Mouse (Mus musculus) small intestine, adult 10 weeks (tissue): Measurements from ENCODE around the gene Trpv4. TPM values are rescaled to one million over a fixed set of nuclear protein-coding genes. Genes with fewer than 3 reads are reported as not detected.

ENCODE experiments used
- polyA plus RNA-seq: library from polyadenylated mRNA; stranded (reverse); fragments of 350-450 nt; fragmentation: Illumina TruSeq; extraction: RNeasy Lipid Tissue Mini Kit (QIAGEN cat#74804); gene quantifications from one replicate; pipeline ENCODE4 v1.2.3, GENCODE M21; 2014; ENCODE audit warnings: low replicate concordance

Gene Trpv4
- polyA plus RNA-seq, result not detected

DNA sequence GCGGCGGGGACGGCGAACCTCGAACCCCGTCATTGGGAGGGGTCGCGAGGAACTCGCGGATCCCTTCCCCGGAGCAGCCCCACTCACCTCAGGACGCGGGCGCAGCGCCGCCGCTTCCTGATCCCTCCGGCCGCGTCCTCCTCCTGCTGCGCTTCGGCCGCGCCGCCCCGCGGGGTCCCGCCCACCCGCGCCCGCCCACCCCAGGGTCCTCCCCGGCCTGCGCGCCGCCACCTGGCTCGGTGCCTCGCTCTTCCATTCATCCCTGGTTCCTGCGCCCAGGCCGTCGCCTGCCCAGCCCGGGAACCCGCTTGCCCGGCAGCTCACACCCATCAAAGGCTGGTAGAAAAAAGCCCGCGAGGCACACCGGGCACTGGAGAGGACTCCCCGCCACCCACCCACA lies at the start of gene Trpv4:
Gene Trpv4 (minus strand): TSS at position 167 of the 400 bp plus-strand sequence.

DNA sequence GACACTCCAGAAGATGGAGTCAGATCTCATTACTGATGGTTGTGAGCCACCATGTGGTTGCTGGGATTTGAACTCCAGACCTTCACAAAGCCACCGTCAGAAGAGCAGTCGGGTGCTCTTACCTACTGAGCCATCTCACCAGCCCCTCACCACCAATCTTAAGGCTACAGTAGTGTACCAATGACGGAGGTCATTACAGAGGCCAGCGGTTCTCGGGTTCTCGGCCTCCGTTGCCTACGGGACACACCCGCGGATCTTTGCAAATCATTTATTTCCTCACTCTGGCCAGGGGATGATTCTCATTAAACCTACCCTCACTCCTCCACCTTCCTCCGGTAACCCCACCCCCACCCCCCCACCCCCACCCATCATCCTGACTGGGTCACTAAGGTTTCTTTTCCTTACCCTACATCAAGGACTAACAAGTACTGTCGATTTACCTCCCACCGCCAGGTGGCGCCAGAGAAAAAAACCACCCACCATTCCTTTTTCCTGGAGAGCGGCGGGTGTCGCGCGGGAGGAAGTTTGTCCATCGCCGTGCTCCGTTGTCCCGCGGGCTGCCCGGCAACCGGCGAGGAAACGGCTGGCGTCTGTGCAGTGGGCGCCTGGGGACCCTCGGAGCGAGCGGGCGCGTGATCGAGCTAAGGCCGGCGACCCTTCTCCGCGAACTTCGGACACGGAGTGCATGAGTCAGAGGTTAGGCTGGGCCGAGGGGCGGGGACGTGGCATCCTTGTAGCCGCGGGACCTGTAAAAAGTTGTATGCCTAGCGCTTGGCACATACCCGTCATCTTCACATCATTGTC lies 49.2 kb upstream of the Trpv4 start, which contains the start of gene Tchp:
Gene Tchp (plus strand): TSS at position 496 of the 804 bp plus-strand sequence.

DNA sequence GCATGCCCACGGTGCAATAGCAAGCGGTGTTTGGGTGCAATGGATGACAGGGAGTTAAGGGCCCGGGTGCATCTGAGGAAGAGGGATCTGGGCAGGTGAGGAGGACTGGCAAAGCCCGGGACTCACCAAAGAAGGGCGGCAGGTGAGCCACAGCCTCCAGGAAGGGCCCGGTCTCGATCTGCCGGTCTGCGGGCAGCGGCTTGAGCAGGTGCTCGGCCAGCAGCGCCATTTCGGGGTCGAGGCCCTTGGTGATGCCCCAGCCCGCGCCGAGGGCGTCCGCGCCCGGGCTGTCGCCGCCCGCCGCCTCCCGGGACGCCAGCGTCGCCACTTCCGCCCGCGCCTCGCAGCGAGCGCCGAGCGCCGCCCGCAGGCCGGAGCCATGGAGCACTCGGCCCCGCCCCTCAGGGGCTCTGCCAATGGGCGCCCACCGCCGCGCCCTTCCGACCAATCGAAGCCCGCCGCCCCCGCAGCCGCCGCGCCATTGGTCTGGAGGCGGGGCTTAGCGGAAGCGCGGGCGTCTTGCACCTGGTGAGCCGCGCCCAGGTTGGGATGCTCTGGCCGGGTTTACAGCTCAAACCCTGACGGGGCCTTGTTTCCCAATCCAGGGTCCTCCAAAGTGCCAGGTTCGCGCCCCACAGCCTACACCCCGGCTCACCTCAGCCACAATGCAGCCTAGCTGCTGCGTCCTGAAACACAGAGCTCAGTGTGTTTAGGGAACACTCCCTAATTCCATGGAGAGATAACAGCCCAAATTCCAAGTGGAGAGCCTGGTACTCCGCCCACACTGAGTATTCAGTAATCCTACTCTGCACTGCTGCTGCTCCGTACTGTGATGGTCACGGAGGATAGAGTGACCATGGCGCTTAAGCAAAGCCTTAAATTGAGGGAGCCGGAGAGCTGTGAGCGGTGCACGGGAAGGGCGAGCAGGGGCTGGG lies 32.7 kb upstream of the Trpv4 start, which contains the start of gene Gltp:
Gene Gltp (minus strand): TSS at position 352 of the 935 bp plus-strand sequence.

Other genes with a start within 250 kb of the Trpv4 start
- 2.2 TPM for gene Mmab, start 214.4 kb downstream of the Trpv4 start, polyA plus RNA-seq
- not detected for gene Mvk, start 214.2 kb downstream of the Trpv4 start, polyA plus RNA-seq
- 0.37 TPM for gene Fam222a, start 90.4 kb downstream of the Trpv4 start, polyA plus RNA-seq
- 36.0 TPM for gene Gltp, start 32.6 kb upstream of the Trpv4 start, polyA plus RNA-seq
- gene Tchp, start 49.3 kb upstream of the Trpv4 start, polyA plus RNA-seq, result 0.82 TPM
- gene Ankrd13a, start 116.3 kb upstream of the Trpv4 start, polyA plus RNA-seq, result 87.8 TPM
- gene Git2, start 117.1 kb upstream of the Trpv4 start, polyA plus RNA-seq, result 9.3 TPM
- gene 1500011B03Rik, start 165.0 kb upstream of the Trpv4 start, polyA plus RNA-seq, result 14.9 TPM
- gene 4930519G04Rik, start 195.2 kb upstream of the Trpv4 start, polyA plus RNA-seq, result not detected
- not detected for gene Gm9936, start 200.3 kb upstream of the Trpv4 start, polyA plus RNA-seq
- 113 TPM for gene Oasl2, start 238.5 kb upstream of the Trpv4 start, polyA plus RNA-seq